Mouse (Mus musculus) brain, embryonic 14.5 days (tissue): ENCODE measurements at regions not wholly inside any gene's neighbourhood (a gene's known extent, or its start where the extent isn't known, plus 50 kb on each side); places are given as distances from the start of the nearest gene placed in this dataset.

Source experiments
- CTCF ChIP-seq: fragments of 200-500 bp; IDR thresholded peaks from 2 replicates; pipeline ENCODE4 v1.5.1; 2012; ENCODE audit warnings: inconsistent platforms, mild to moderate bottlenecking, moderate library complexity, borderline replicate concordance; ENCODE audit not compliant: insufficient read depth, insufficient read length; ENCODE audit errors: extremely low read depth
- POLR2A ChIP-seq: fragments of 200-500 bp; IDR thresholded peaks from 2 replicates; pipeline ENCODE4 v1.6.1; 2012; ENCODE audit warnings: mild to moderate bottlenecking, inconsistent platforms, borderline replicate concordance; ENCODE audit not compliant: poor library complexity, insufficient read depth, insufficient read length, severe bottlenecking; ENCODE audit errors: extremely low read depth

GRCm38 (mm10) chr7:135900861-135901321, 184.7 kb upstream of the Mki67 start:
- TF ChIP-seq CTCF (no peak), POLR2A (no peak)
